Mouse (Mus musculus) forebrain, embryonic 13.5 days (tissue): Measurements from ENCODE around the gene Xkr8. TPM values are rescaled to one million over a fixed set of nuclear protein-coding genes. Genes with fewer than 3 reads are reported as not detected.
"Not testable (repeated sequence)": the region's sequence is repeated elsewhere in the genome, so short reads cannot be mapped to it uniquely, and the experiment has no call there.

ENCODE experiments used
- ATAC-seq: fragments of 200-750 bp; cut with Nextera tagmentation; 2 replicates; pipeline ENCODE4 v1.8.0; 2017
- H3K27ac ChIP-seq: fragments of 300-500 bp; sonication (generic); 2 replicates; pipeline ENCODE4 v1.5.1; 2015; ENCODE audit warnings: inconsistent platforms, mild to moderate bottlenecking, moderate library complexity
- H3K27me3 ChIP-seq: fragments of 300-500 bp; sonication (generic); 2 replicates; pipeline ENCODE4 v1.6.1; 2015; ENCODE audit warnings: mild to moderate bottlenecking, inconsistent platforms
- H3K36me3 ChIP-seq: fragments of 300-500 bp; sonication (generic); 2 replicates; pipeline ENCODE4 v1.6.1; 2015; ENCODE audit warnings: mild to moderate bottlenecking, inconsistent platforms; ENCODE audit not compliant: poor library complexity, severe bottlenecking
- H3K4me1 ChIP-seq: fragments of 300-500 bp; sonication (generic); 2 replicates; pipeline ENCODE4 v1.6.1; 2015; ENCODE audit warnings: inconsistent platforms
- H3K4me2 ChIP-seq: fragments of 300-500 bp; sonication (generic); 2 replicates; pipeline ENCODE4 v1.6.1; 2015; ENCODE audit warnings: inconsistent platforms, mild to moderate bottlenecking, moderate library complexity
- H3K4me3 ChIP-seq: fragments of 300-500 bp; sonication (generic); 2 replicates; pipeline ENCODE4 v1.5.1; 2015; ENCODE audit warnings: mild to moderate bottlenecking, inconsistent platforms
- H3K9ac ChIP-seq: fragments of 300-500 bp; sonication (generic); 2 replicates; pipeline ENCODE4 v1.6.1; 2015; ENCODE audit warnings: mild to moderate bottlenecking, inconsistent platforms
- H3K9me3 ChIP-seq: fragments of 300-500 bp; sonication (generic); replicated peaks from 2 replicates; pipeline ENCODE4 v1.6.1; 2016; ENCODE audit warnings: inconsistent platforms
- WGBS: fragments of 180-500 bp; shearing (Covaris S2); methylation state at CpG from one replicate; pipeline ENCODE4 v1.1.7; 2015; 5-methylcytosine and 5-hydroxymethylcytosine counted together
- polyA plus RNA-seq: library from polyadenylated mRNA; unstranded; fragments of >200 nt; fragmentation: Nextera tagmentation; extraction: Ambion mirVana; gene quantifications from 2 replicates; pipeline ENCODE4 v1.2.1, GENCODE M21; 2015

The Xkr8 gene
- 3.2 and 3.3 TPM in 2 replicates for polyA plus RNA-seq

- H3K4me1 ChIP-seq: peaks cover 9% of the 10 kb centered on the region
- no peaks in the 10 kb centered on the region for H3K9me3 ChIP-seq
- no peaks in the 10 kb centered on the region for H3K27me3 ChIP-seq
- peak within 1 kb of the TSS; percentile 70 for H3K9ac ChIP-seq
- WGBS: 2% methylated on average over 34 of the region's 34 CpGs
- ATAC-seq: peak; percentile 95
- H3K27ac ChIP-seq: no peak within 1 kb of the TSS
- peak within 1 kb of the TSS; percentile 59 for H3K4me3 ChIP-seq
- H3K36me3 ChIP-seq: no peaks in the 10 kb centered on the region
- H3K4me2 ChIP-seq: peak within 1 kb of the TSS; percentile 87
These were observed at the start of gene Xkr8 for GRCm38 (mm10) chr4:132732148-132732684. Xkr8 (minus strand) TSS chr4:132732546.

GRCm38 (mm10) chr4:132780288-132780687 lies 47.9 kb upstream of the Xkr8 start:
- H3K4me1 ChIP-seq: no peaks in the 10 kb centered on the region
- H3K27me3 ChIP-seq: no peaks in the 10 kb centered on the region
- H3K9ac ChIP-seq: no peak overlapping the region
- peaks cover 45% of the 10 kb centered on the region for H3K36me3 ChIP-seq
- ATAC-seq: no peak
- no peak overlapping the region for H3K4me2 ChIP-seq
- no peaks in the 10 kb centered on the region for H3K9me3 ChIP-seq
- 96% methylated on average over 4 of the region's 4 CpGs for WGBS
- no peak overlapping the region for H3K27ac ChIP-seq
- H3K4me3 ChIP-seq: no peak overlapping the region

- no peak for ATAC-seq
- Histone ChIP-seq H3K4me3 (no peak overlapping the region), H3K9ac (no peak overlapping the region), H3K9me3 (no peaks in the 10 kb centered on the region), H3K36me3 (peaks cover 60% of the 10 kb centered on the region), H3K27ac (no peak overlapping the region), H3K4me1 (no peaks in the 10 kb centered on the region), H3K27me3 (no peaks in the 10 kb centered on the region), H3K4me2 (no peak overlapping the region)
- 94% methylated on average over 6 of the region's 6 CpGs for WGBS
These were observed 46.3 kb upstream of the Xkr8 start for GRCm38 (mm10) chr4:132778562-132779201.

GRCm38 (mm10) chr4:132776764-132777163 lies 44.4 kb upstream of the Xkr8 start:
- no peak overlapping the region for H3K27ac ChIP-seq
- WGBS: 89% methylated on average over 5 of the region's 5 CpGs
- no peak overlapping the region for H3K4me2 ChIP-seq
- H3K4me1 ChIP-seq: no peaks in the 10 kb centered on the region
- no peak overlapping the region for H3K4me3 ChIP-seq
- peaks cover 79% of the 10 kb centered on the region for H3K36me3 ChIP-seq
- H3K27me3 ChIP-seq: no peaks in the 10 kb centered on the region
- ATAC-seq: no peak
- no peaks in the 10 kb centered on the region for H3K9me3 ChIP-seq
- no peak overlapping the region for H3K9ac ChIP-seq

GRCm38 (mm10) chr4:132774905-132775304 lies 42.6 kb upstream of the Xkr8 start:
- Histone ChIP-seq H3K4me1 (no peaks in the 10 kb centered on the region), H3K4me2 (no peak overlapping the region), H3K36me3 (peaks cover 95% of the 10 kb centered on the region), H3K27me3 (no peaks in the 10 kb centered on the region), H3K4me3 (no peak overlapping the region), H3K27ac (no peak overlapping the region), H3K9ac (no peak overlapping the region), H3K9me3 (no peaks in the 10 kb centered on the region)
- 79% methylated on average over 3 of the region's 3 CpGs for WGBS
- ATAC-seq: no peak

GRCm38 (mm10) chr4:132771776-132772175 lies 39.4 kb upstream of the Xkr8 start:
- no peaks in the 10 kb centered on the region for H3K9me3 ChIP-seq
- ATAC-seq: no peak
- no peak overlapping the region for H3K27ac ChIP-seq
- H3K27me3 ChIP-seq: no peaks in the 10 kb centered on the region
- WGBS: 94% methylated on average over 9 of the region's 9 CpGs
- H3K36me3 ChIP-seq: peaks cover 64% of the 10 kb centered on the region
- no peak overlapping the region for H3K9ac ChIP-seq
- H3K4me1 ChIP-seq: peaks cover 12% of the 10 kb centered on the region
- H3K4me3 ChIP-seq: no peak overlapping the region
- H3K4me2 ChIP-seq: no peak overlapping the region

GRCm38 (mm10) chr4:132767914-132768876 lies 35.8 kb upstream of the Xkr8 start, which contains the start of gene Rpa2:
Rpa2 (plus strand) TSS chr4:132768332.
- peak; percentile 98 for ATAC-seq
- no peak within 1 kb of the TSS for H3K27ac ChIP-seq
- H3K4me2 ChIP-seq: peak within 1 kb of the TSS; percentile 89
- WGBS: under 1% methylated on average over 71 of the region's 71 CpGs
- H3K4me1 ChIP-seq: peaks cover 12% of the 10 kb centered on the region
- H3K27me3 ChIP-seq: no peaks in the 10 kb centered on the region
- H3K36me3 ChIP-seq: peaks cover 30% of the 10 kb centered on the region
- H3K4me3 ChIP-seq: peak within 1 kb of the TSS; percentile 81
- H3K9ac ChIP-seq: peak within 1 kb of the TSS; percentile 78
- H3K9me3 ChIP-seq: no peaks in the 10 kb centered on the region

GRCm38 (mm10) chr4:132763125-132763524 lies 30.8 kb upstream of the Xkr8 start:
- H3K9me3 ChIP-seq, H3K4me2 ChIP-seq, H3K27ac ChIP-seq, H3K27me3 ChIP-seq, H3K36me3 ChIP-seq, H3K4me1 ChIP-seq, H3K4me3 ChIP-seq, H3K9ac ChIP-seq, ATAC-seq: not testable (repeated sequence)
- WGBS: 82% methylated on average over 3 of the region's 3 CpGs

- H3K4me2 ChIP-seq: no peak overlapping the region
- H3K27me3 ChIP-seq: peaks cover 5% of the 10 kb centered on the region; the same call in 1 of the 2 replicates
- H3K36me3 ChIP-seq: no peaks in the 10 kb centered on the region
- no peak overlapping the region for H3K27ac ChIP-seq
- H3K9ac ChIP-seq: no peak overlapping the region
- no peak overlapping the region for H3K4me3 ChIP-seq
- WGBS: 83% methylated on average over 6 of the region's 6 CpGs
- ATAC-seq: no peak
- H3K4me1 ChIP-seq: no peaks in the 10 kb centered on the region
- no peaks in the 10 kb centered on the region for H3K9me3 ChIP-seq
These were observed 30.3 kb upstream of the Xkr8 start for GRCm38 (mm10) chr4:132762602-132763001.

GRCm38 (mm10) chr4:132760296-132760695 lies 27.9 kb upstream of the Xkr8 start:
- WGBS: 78% methylated on average over 3 of the region's 3 CpGs
- peaks cover 22% of the 10 kb centered on the region for H3K27me3 ChIP-seq

GRCm38 (mm10) chr4:132757633-132758351 lies 25.4 kb upstream of the Xkr8 start:
- Histone ChIP-seq H3K9ac (0 out of 2 replicates have a peak overlapping the region, but pooled peaks have one; percentile 66), H3K27me3 (peaks cover 22% of the 10 kb centered on the region), H3K36me3 (no peaks in the 10 kb centered on the region), H3K27ac (no peak overlapping the region), H3K4me3 (no peak overlapping the region), H3K4me2 (0 out of 2 replicates have a peak overlapping the region, but pooled peaks have one; percentile 80), H3K9me3 (no peaks in the 10 kb centered on the region), H3K4me1 (peaks cover 13% of the 10 kb centered on the region)
- no peak for ATAC-seq
- 88% methylated on average over 7 of the region's 7 CpGs for WGBS

More at GRCm38 (mm10) chr4:132760296-132760695, 27.9 kb upstream of the Xkr8 start:
- H3K36me3 ChIP-seq: no peaks in the 10 kb centered on the region
- no peak overlapping the region for H3K4me2 ChIP-seq
- H3K4me1 ChIP-seq: peaks cover 13% of the 10 kb centered on the region
- no peak overlapping the region for H3K27ac ChIP-seq
- H3K9me3 ChIP-seq: no peaks in the 10 kb centered on the region
- no peak for ATAC-seq
- no peak overlapping the region for H3K4me3 ChIP-seq
- no peak overlapping the region for H3K9ac ChIP-seq
